Mouse (Mus musculus): ENCODE data around the gene Ppp1r12c. TPM values are rescaled to one million over a fixed set of nuclear protein-coding genes. Genes with fewer than 3 reads are reported as not detected.

Ppp1r12c gene
- polyA plus RNA-seq, 1 experiment from 2014 or later = 51.9 TPM

DNA sequence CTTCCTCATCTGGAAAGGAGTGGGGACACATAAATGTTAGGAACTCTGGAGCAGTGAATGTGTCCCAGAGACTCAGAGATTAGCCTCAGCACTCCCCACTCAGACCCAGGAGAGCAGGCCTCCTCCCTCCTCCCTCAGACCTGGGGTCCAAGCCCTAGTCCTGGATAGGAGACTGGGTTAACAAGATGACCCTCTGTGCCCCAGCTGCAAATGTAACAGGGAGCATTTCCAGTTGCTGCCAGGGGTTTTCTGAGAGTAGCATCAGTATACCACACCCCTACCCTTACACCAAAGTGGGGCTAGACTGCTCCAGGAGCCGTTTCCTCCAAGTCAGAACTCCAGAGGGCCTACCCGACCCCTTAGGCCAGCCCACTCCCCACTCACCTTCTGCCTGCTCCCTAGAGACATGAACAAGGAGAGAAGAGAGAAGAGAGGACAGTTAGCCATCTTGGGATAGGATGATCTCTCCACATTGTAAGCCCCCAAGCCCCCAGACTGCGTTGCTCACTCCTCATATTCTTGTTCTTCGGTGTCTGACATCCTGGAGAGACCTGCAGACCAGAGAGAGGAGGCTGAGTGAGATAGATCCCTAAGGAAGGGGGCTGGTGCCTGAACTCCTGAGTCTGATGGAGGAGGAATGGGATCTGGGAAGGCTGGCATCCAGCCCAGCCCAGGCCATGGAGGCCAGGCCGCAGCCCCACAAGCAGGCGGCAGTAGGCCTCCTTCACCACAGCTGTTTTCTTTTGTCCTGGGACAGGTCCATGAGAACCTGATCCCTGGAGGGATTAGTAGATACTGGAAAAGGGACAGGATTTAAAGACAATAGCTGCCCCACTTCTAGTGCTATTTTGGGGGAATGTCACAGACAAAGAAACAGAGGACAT lies 12.6 kb upstream of the Ppp1r12c start:
- H3K4me3 ChIP-seq (replicated peaks) = no peak overlapping the region
- no peaks in the 10 kb centered on the region for H3K9me3 ChIP-seq
- WGBS = 54% methylated on average over 6 of the region's 6 CpGs
- H3K9ac ChIP-seq (replicated peaks) = 0 out of 2 replicates have a peak overlapping the region, but pooled peaks have one; percentile 19
- no peak overlapping the region for H3K4me2 ChIP-seq (replicated peaks)
- peak; percentile 24; the same call in 1 of the 2 replicates for ATAC-seq
- peaks cover 31% of the 10 kb centered on the region for H3K4me1 ChIP-seq (replicated peaks)
- no peaks in the 10 kb centered on the region for H3K27me3 ChIP-seq
- peak overlapping the region; percentile 35; the same call in 1 of the 2 replicates for H3K27ac ChIP-seq
- H3K36me3 ChIP-seq = no peaks in the 10 kb centered on the region

DNA sequence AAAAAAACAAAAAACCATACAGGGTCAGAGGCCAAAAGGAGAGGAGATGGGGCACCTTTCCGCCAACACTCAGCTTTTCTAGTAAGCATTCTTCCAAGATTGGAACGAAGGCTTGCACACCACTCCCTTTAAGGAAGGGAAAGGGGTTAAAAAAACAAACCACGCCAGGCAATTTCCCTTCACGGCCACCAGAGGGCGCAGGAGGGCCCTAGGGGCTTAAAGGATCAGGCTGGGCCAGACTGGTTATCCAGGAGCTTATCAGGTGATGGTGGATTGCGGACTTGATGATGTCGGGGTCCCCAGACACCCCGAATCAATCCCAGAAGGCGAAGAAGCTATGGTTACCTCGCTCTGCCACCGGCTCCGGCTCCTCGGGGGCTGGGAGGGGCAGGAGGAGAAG lies 11.8 kb upstream of the Ppp1r12c start:
- ATAC-seq = no peak
- no peak overlapping the region for H3K4me2 ChIP-seq (replicated peaks)
- no peak overlapping the region for H3K9ac ChIP-seq (replicated peaks)
- H3K27ac ChIP-seq = no peak overlapping the region
- H3K4me1 ChIP-seq (replicated peaks) = peaks cover 31% of the 10 kb centered on the region
- H3K27me3 ChIP-seq = 0 out of 2 replicates have a peak, but pooled peaks cover 3% of the 10 kb centered on the region
- no peak overlapping the region for H3K4me3 ChIP-seq (replicated peaks)
- no peaks in the 10 kb centered on the region for H3K9me3 ChIP-seq
- 33% methylated on average over 13 of the region's 13 CpGs for WGBS
- H3K36me3 ChIP-seq = no peaks in the 10 kb centered on the region

DNA sequence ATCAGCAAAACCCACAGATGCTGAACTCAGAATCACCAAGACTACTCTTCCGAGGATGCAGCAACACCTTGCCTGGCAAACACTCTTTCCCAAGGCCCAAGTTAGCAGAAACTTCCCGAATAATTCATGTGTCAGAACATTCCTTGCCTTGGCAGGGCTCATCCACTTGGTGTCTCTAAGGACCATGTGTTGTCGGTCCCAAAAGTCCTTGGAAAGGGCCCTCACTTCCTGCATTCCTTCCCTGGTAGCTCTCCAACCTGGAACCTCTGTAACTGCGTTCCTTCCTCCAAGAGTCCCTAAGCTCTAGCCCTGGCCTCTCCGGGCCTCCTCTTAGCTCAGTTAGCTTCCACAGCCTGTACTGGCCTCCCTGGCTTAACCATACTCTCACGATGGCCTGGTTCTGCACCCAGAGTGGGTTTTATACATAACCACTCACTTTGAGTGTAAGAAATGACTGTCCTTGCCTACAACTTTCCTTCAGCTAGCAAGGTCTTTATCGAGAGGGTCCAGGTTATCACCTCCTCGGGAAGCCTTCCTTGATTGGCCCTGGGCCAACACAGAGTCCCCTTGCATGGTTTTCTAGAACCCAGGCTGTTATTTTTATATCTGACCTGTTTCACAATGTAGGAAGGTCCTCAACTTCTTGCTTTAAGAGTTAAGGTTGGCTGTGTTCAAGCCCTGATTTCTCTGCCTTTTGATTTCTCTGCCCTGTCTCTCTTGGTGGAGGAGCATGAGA lies 10.2 kb upstream of the Ppp1r12c start:
- ATAC-seq = no peak
- no peak overlapping the region for H3K9ac ChIP-seq (replicated peaks)
- WGBS = 85% methylated on average over 8 of the region's 8 CpGs
- peaks cover 31% of the 10 kb centered on the region for H3K4me1 ChIP-seq (replicated peaks)
- no peaks in the 10 kb centered on the region for H3K36me3 ChIP-seq
- no peak overlapping the region for H3K4me3 ChIP-seq (replicated peaks)
- no peak overlapping the region for H3K4me2 ChIP-seq (replicated peaks)
- 0 out of 2 replicates have a peak, but pooled peaks cover 3% of the 10 kb centered on the region for H3K27me3 ChIP-seq
- no peak overlapping the region for H3K27ac ChIP-seq
- no peaks in the 10 kb centered on the region for H3K9me3 ChIP-seq

DNA sequence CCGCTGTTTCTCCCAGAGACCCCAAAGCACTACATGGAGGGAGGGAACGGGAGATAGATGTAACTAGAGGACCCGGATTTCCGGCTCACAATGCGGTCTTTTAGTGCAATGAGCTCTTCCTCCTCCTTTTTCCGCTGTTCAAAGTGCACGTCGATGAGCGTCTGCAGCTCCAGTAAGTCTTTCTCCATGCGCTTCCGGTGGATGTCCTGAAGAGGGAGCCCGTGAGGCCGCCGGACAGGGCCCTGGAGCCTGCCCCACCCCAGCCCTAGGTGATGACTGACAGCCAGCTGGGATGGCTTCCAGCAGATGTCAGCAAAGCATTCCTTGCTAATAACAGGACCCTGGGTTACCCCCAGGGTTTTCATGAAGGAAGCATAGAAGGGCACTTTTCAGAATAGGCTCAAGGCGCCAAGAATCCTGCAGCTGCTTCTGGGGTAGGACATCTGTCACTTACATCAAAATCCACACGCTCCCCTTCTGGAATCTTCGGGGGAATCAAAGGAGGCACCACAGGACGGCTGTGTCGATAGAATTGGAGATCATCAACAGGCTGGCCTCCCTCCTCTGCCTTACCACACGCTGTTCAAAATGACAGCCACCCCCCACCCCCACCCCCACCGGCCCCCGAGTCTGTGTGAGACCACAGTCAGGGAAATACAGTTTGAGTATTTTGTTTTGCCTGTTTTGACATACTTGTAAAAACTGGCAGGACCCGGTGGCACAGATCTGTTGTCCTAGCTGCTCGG lies 8.6 kb upstream of the Ppp1r12c start:
- H3K27me3 ChIP-seq = 0 out of 2 replicates have a peak, but pooled peaks cover 3% of the 10 kb centered on the region
- ATAC-seq = peak; percentile 86
- H3K4me2 ChIP-seq (replicated peaks) = no peak overlapping the region
- H3K9ac ChIP-seq (replicated peaks) = no peak overlapping the region
- H3K9me3 ChIP-seq = no peaks in the 10 kb centered on the region
- WGBS = 16% methylated on average over 24 of the region's 24 CpGs
- no peaks in the 10 kb centered on the region for H3K36me3 ChIP-seq
- peaks cover 18% of the 10 kb centered on the region for H3K4me1 ChIP-seq (replicated peaks)
- 0 out of 2 replicates have a peak overlapping the region, but pooled peaks have one; percentile 39 for H3K27ac ChIP-seq
- no peak overlapping the region for H3K4me3 ChIP-seq (replicated peaks)

DNA sequence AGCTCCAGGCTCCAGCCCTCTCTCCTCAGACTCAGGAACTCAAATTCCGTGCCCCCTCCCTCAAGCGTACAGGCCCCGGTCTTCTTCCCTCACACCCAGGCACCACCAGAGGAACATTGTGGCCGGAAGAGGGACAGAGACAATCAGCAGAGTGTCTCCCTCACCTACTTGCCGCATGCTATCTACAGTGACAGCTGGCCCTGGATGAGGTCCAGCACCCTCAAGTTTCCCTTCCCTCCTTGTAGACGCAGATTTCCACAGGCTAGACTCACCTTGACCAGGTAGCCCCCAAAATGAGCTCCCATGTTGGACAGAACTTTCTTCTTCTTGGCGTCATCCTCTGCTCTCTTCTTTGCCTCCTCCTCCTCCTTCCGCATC lies 7.2 kb upstream of the Ppp1r12c start:
- Histone ChIP-seq H3K27me3 (0 out of 2 replicates have a peak, but pooled peaks cover 3% of the 10 kb centered on the region), H3K36me3 (no peaks in the 10 kb centered on the region), H3K4me1 (replicated peaks) (0 out of 2 replicates have a peak, but pooled peaks cover 10% of the 10 kb centered on the region), H3K4me3 (replicated peaks) (no peak overlapping the region), H3K9ac (replicated peaks) (no peak overlapping the region), H3K9me3 (no peaks in the 10 kb centered on the region), H3K4me2 (replicated peaks) (no peak overlapping the region), H3K27ac (no peak overlapping the region)
- 83% methylated on average over 8 of the region's 8 CpGs for WGBS
- ATAC-seq = no peak

DNA sequence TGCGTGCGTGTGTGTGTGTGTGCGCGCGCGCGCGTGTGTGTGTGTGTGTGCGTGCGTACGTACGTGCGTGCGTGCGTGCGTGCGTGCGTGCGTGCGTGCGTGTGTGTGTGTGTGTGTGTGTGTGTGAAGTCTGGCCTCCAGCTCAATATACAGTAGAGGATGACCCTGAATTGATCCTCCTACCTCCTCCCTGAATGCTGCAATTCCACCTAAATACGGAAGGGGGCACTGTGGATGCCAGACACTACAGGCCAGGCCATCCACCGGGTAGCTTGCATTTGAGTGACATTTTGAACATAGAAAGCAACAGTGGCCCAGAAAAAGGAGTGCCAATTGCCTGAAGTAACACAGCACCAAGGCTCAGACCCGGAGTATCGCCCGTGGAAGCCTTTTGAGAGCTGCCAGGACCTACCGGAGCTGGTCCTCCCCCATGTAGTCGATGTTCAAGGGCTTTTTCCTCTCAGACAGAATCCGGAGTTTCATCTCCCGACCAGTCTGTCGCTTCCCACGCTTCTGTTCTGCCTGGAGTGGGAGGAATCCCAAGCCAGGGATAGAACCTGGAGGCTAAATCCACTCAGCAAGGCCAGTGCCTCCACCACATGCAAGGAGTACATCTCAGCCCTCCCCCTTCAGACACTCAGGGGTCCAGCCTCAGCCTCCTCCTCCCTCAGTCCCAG lies 6.7 kb upstream of the Ppp1r12c start:
- H3K4me2 ChIP-seq (replicated peaks) = no peak overlapping the region
- H3K36me3 ChIP-seq = no peaks in the 10 kb centered on the region
- WGBS = 63% methylated on average over 30 of the region's 32 CpGs
- H3K9me3 ChIP-seq = no peaks in the 10 kb centered on the region
- 0 out of 2 replicates have a peak, but pooled peaks cover 10% of the 10 kb centered on the region for H3K4me1 ChIP-seq (replicated peaks)
- no peak overlapping the region for H3K27ac ChIP-seq
- no peak for ATAC-seq
- H3K27me3 ChIP-seq = 0 out of 2 replicates have a peak, but pooled peaks cover 3% of the 10 kb centered on the region
- no peak overlapping the region for H3K9ac ChIP-seq (replicated peaks)
- H3K4me3 ChIP-seq (replicated peaks) = no peak overlapping the region

DNA sequence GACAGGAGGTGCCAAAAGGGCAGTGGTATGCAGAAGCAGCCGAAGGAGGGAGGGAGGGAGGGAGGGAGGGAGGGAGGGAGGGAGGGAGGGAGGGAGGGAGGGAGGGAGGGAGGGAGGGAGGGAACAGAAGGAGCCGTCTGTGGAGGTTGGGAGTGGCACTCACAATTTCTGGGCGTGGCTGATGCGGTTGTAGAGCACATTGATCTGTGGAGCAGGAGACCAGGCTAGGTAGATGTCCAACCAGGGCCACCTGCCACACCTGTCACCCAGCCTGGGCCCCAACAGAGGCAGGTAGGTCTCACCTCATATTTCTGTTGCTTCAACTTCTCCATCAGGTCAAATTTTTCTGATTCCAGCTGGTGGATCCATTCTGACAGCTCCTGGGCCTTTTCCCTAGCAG lies 5.7 kb upstream of the Ppp1r12c start:
- Histone ChIP-seq H3K27ac (no peak overlapping the region), H3K27me3 (0 out of 2 replicates have a peak, but pooled peaks cover 3% of the 10 kb centered on the region), H3K4me1 (replicated peaks) (peaks cover 13% of the 10 kb centered on the region; the same call in 1 of the 2 replicates), H3K9ac (replicated peaks) (no peak overlapping the region), H3K4me2 (replicated peaks) (no peak overlapping the region), H3K9me3 (no peaks in the 10 kb centered on the region), H3K36me3 (no peaks in the 10 kb centered on the region), H3K4me3 (replicated peaks) (no peak overlapping the region)
- no peak for ATAC-seq
- 67% methylated on average over 3 of the region's 4 CpGs for WGBS

DNA sequence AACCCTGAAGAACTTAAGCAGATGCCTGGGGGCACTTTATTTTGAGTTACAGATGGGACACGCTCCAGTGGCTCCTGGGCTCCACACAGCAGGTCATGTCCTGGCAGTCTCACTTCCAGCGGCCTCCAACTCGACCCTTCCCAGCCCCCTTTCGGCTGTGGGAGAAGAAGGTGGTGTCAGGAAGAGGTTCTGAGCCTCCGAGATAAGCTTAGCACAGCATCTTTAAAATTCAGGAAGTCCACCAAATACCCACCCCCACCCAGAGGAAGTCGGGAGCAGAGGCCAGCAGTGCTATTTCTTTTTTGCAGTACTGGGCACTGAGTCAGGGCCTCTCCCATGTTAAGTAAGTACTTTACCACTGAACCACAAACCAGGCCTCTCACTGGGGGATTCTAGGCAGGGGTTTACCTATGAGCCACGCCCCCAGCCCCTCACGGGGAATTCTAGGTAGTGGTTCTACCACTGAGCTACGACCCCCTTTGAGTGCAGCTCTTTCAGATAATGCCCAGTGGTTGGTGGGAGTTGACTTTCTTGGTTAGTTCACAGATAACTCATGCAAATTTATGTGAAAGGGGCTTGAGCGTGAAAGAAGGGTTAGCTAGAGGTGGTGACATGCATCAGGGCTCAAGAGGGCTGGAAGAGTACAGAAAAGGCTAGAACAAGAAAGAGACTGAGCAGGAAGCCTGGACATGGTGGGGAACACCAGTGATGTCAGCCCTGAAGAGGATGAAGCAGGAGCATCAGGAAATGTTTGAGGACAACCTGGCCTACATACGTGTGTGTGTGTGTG lies 3.4 kb upstream of the Ppp1r12c start:
- Histone ChIP-seq H3K4me2 (replicated peaks) (no peak overlapping the region), H3K36me3 (no peaks in the 10 kb centered on the region), H3K9me3 (no peaks in the 10 kb centered on the region), H3K9ac (replicated peaks) (no peak overlapping the region), H3K4me1 (replicated peaks) (peaks cover 15% of the 10 kb centered on the region), H3K27me3 (0 out of 2 replicates have a peak, but pooled peaks cover 3% of the 10 kb centered on the region), H3K27ac (no peak overlapping the region), H3K4me3 (replicated peaks) (no peak overlapping the region)
- WGBS = 62% methylated on average over 11 of the region's 11 CpGs
- ATAC-seq = no peak

DNA sequence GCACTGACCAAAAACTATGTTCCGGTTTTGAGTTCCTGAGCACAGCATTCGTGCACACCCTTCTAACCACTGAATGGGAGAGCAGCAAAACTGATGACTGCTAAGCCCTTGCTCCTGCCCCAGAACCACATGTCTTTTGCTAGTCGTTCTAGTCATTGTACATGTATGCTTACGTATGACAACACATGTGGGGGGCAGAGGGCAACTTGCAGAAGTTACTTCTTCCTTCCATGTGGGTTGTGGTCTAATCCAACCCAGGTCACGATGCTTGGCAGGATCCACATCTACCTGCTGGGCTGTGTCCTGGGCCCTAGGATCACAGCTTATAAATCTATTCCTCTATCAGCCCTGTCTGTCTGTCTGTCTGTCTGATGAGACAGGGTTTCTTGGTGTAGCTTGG lies 2.4 kb upstream of the Ppp1r12c start:
- Histone ChIP-seq H3K27me3 (0 out of 2 replicates have a peak, but pooled peaks cover 3% of the 10 kb centered on the region), H3K4me3 (replicated peaks) (no peak overlapping the region), H3K36me3 (0 out of 2 replicates have a peak, but pooled peaks cover 4% of the 10 kb centered on the region), H3K4me2 (replicated peaks) (no peak overlapping the region), H3K27ac (no peak overlapping the region), H3K4me1 (replicated peaks) (peaks cover 23% of the 10 kb centered on the region), H3K9me3 (no peaks in the 10 kb centered on the region), H3K9ac (replicated peaks) (no peak overlapping the region)
- no peak for ATAC-seq
- 85% methylated on average over 5 of the region's 5 CpGs for WGBS

DNA sequence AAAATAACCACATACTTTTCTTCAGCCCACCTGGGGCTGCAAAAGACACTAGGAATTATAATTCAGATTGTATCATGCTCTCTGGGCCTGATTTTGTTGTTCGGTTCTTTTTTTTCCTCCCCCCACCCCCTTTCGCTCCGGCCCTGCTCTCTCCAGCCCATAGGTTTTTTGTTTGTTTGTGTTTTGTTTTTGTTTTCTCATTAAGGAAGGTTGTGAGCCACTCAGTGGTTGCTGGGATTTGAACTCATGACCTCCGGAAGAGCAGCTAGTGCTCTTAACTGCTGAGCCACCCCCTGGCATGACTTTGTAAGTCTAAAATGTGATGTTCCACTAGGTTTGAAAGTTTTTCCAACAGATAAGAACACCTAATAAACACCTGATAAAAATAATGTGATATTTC lies 1.6 kb upstream of the Ppp1r12c start:
- no peaks in the 10 kb centered on the region for H3K9me3 ChIP-seq
- H3K27me3 ChIP-seq = no peaks in the 10 kb centered on the region
- no peak overlapping the region; the same call in 1 of the 2 replicates for H3K4me3 ChIP-seq (replicated peaks)
- ATAC-seq = no peak
- H3K9ac ChIP-seq (replicated peaks) = no peak overlapping the region
- peaks cover 31% of the 10 kb centered on the region for H3K4me1 ChIP-seq (replicated peaks)
- WGBS = 76% methylated on average over 4 of the region's 4 CpGs
- H3K36me3 ChIP-seq = 0 out of 2 replicates have a peak, but pooled peaks cover 4% of the 10 kb centered on the region
- no peak overlapping the region for H3K4me2 ChIP-seq (replicated peaks)
- H3K27ac ChIP-seq = no peak overlapping the region

All from midbrain, embryonic 13.5 days (tissue).